Mouse (Mus musculus): ENCODE data around the gene Olfr1450. TPM values are rescaled to one million over a fixed set of nuclear protein-coding genes. Genes with fewer than 3 reads are reported as not detected.

The Olfr1450 gene
- not detected in 2 replicates for polyA plus RNA-seq (2015; fragmentation: Nextera tagmentation; extraction: Ambion mirVana)

DNA sequence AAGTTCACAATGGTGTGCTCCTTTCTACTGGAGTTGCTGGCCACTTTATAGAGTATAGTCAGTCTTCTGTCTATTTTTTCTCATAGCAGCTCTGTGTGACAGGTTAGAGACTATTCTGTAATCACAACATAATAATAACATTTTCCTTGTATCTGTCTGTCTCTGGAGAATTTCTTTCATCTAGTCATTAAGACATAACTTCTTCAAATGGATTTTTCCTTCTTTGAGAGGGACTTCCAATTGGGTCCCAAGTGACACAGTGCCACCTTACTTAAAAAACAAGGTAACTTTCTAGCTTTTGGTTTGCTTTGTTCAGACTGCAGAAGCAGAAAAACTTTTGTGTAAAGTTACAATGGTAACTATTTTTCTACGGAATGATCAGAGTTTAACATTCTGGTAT is at the start of gene Olfr1450:
Olfr1450 (plus strand) TSS at position 301 of the 400 bp plus-strand sequence.

DNA sequence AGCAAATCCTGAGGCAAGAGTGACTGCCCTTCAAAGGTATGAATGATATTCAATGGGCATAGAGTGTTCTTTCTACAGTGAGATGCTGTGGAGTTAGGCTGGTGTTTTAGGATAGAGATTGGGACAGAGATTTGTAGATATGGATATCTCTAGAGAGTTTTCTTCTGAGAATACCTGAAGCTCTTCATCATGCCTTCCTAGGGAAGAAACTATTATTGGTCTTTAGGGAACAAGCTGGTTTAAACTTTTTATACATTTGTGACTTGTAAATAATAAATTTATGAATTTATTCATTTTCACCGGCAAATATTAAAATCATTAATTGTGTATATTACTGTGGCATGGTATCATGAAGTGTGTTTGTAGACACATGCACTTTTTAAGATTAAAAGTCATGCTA is 46.4 kb upstream of the Olfr1450 start, which contains the start of gene Olfr1447:
Olfr1447 (minus strand) TSS at position 101 of the 400 bp plus-strand sequence.

DNA sequence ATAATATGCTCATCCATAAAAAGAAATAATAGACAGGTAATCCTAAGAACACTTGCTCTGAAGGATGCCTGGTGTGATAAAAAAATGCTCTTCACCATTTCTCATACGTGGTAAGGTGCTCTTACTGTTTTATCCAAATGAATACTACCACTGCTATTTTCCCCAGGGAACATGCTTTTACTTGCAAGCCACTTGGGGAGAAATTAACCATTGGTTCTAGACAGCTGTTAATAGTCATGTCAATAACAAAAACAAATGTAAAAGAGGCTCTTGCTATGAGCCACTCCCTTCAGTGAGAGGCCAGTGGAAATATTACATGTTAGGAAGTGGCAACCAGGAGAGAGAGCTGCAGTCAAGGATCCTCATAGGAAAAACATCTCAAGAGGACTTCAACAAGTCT is 25.7 kb upstream of the Olfr1450 start, which contains the start of gene Olfr1448:
Olfr1448 (minus strand) TSS at position 101 of the 400 bp plus-strand sequence.

DNA sequence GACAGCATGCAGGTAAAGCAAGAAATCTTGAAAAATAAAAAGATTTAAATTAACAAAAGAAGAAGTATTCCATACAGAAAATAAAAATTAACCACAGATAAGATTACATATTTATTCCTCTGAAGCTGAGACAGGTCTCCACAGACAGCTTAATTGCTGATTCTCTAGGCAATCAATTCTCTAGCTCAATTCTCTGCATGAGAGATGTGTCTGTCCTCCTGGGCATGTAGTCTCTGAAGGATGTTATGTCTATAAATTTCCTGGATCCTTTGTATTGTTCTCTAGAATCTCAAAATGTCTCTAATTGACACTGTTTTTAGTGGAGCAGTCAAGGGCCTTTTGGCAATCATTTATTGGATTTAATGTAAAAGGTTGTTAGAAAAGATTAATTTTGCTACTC is 19.5 kb upstream of the Olfr1450 start, which contains the start of gene Olfr1449:
Olfr1449 (plus strand) TSS at position 301 of the 400 bp plus-strand sequence.

DNA sequence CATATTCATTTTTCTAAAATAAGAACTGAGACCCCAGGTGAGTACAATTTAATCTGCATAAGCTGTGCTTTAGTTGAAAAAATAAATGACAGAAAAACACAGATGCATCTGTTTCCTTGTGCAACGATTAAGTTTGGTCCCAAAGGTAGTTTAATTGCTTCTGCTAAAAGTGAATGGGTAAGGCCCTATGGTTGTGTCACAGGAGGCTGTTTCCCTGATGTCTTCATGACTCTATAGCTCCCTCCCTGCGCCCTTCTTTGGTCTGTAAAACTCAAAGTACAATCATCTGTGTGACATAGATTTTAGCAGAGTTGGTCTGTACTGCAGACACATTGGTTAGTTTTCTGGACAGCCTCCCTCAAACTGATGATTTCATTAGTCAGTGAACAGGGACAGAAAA is 44.7 kb downstream of the Olfr1450 start, which contains the start of gene Olfr1451:
Olfr1451 (plus strand) TSS at position 301 of the 400 bp plus-strand sequence.

Other genes starting within 250 kb of the Olfr1450 start
- gene Cntf, start 184.6 kb upstream of the Olfr1450 start, polyA plus RNA-seq (2015; fragmentation: Nextera tagmentation; extraction: Ambion mirVana) = 0.70 and 1.2 TPM in 2 replicates
- gene Zfp91, start 154.1 kb upstream of the Olfr1450 start, polyA plus RNA-seq (2015; fragmentation: Nextera tagmentation; extraction: Ambion mirVana) = 8.7 and 10.9 TPM in 2 replicates
- gene Lpxn, start 154.1 kb upstream of the Olfr1450 start, polyA plus RNA-seq (2015; fragmentation: Nextera tagmentation; extraction: Ambion mirVana) = 1.9 and 4.2 TPM in 2 replicates
- gene Gm5244, start 103.6 kb upstream of the Olfr1450 start, polyA plus RNA-seq (2015; fragmentation: Nextera tagmentation; extraction: Ambion mirVana) = not detected in 2 replicates
- gene Olfr1444, start 93.0 kb upstream of the Olfr1450 start, polyA plus RNA-seq (2015; fragmentation: Nextera tagmentation; extraction: Ambion mirVana) = not detected in 2 replicates
- not detected in 2 replicates for gene Olfr1445, start 66.4 kb upstream of the Olfr1450 start, polyA plus RNA-seq (2015; fragmentation: Nextera tagmentation; extraction: Ambion mirVana)
- not detected in 2 replicates for gene Olfr1446, start 56.7 kb upstream of the Olfr1450 start, polyA plus RNA-seq (2015; fragmentation: Nextera tagmentation; extraction: Ambion mirVana)
- gene Olfr1447, start 46.5 kb upstream of the Olfr1450 start, polyA plus RNA-seq (2015; fragmentation: Nextera tagmentation; extraction: Ambion mirVana) = not detected in 2 replicates
- not detected in 2 replicates for gene Olfr1448, start 25.8 kb upstream of the Olfr1450 start, polyA plus RNA-seq (2015; fragmentation: Nextera tagmentation; extraction: Ambion mirVana)
- gene Olfr1449, start 19.4 kb upstream of the Olfr1450 start, polyA plus RNA-seq (2015; fragmentation: Nextera tagmentation; extraction: Ambion mirVana) = not detected in 2 replicates
- not detected in 2 replicates for gene Olfr1451, start 44.8 kb downstream of the Olfr1450 start, polyA plus RNA-seq (2015; fragmentation: Nextera tagmentation; extraction: Ambion mirVana)
- gene Olfr1453, start 78.1 kb downstream of the Olfr1450 start, polyA plus RNA-seq (2015; fragmentation: Nextera tagmentation; extraction: Ambion mirVana) = not detected in 2 replicates
- not detected in 2 replicates for gene Olfr1454, start 110.4 kb downstream of the Olfr1450 start, polyA plus RNA-seq (2015; fragmentation: Nextera tagmentation; extraction: Ambion mirVana)
- gene Olfr1457, start 147.6 kb downstream of the Olfr1450 start, polyA plus RNA-seq (2015; fragmentation: Nextera tagmentation; extraction: Ambion mirVana) = not detected in 2 replicates
- not detected in 2 replicates for gene Olfr1458, start 156.5 kb downstream of the Olfr1450 start, polyA plus RNA-seq (2015; fragmentation: Nextera tagmentation; extraction: Ambion mirVana)
- gene Olfr1459, start 199.3 kb downstream of the Olfr1450 start, polyA plus RNA-seq (2015; fragmentation: Nextera tagmentation; extraction: Ambion mirVana) = not detected in 2 replicates
- gene Olfr1461, start 212.7 kb downstream of the Olfr1450 start, polyA plus RNA-seq (2015; fragmentation: Nextera tagmentation; extraction: Ambion mirVana) = not detected in 2 replicates
- gene Olfr1462, start 235.5 kb downstream of the Olfr1450 start, polyA plus RNA-seq (2015; fragmentation: Nextera tagmentation; extraction: Ambion mirVana) = not detected in 2 replicates